Mouse (Mus musculus) left cerebral cortex, adult 2 months (tissue): ENCODE measurements around the gene Rita1. TPM values are rescaled to one million over a fixed set of nuclear protein-coding genes. Genes with fewer than 3 reads are reported as not detected.

ENCODE experiments used
- DNase-seq, 2 experiments: peaks; one replicate each; pipeline ENCODE4 v3.0.0; 2021 to 2022; ENCODE audit warnings: low spot score in 2 of 2, mixed read lengths in 1 of 2; ENCODE audit errors: extremely low spot score in 1 of 2
- H3K27ac ChIP-seq: fragments of 200-600 bp; 2 replicates; pipeline ENCODE4 v1.8.1; 2022
- H3K4me3 ChIP-seq: fragments of 200-600 bp; 2 replicates; pipeline ENCODE4 v1.8.1; 2022
- CTCF ChIP-seq: fragments of 200-600 bp; IDR thresholded peaks from 2 replicates; pipeline ENCODE4 v1.8.1; 2022; ENCODE audit warnings: antibody characterized with exemption, mild to moderate bottlenecking, moderate library complexity
- intact Hi-C: fragments of 180-260 bp; cut with DNase I; formaldehyde crosslinking; loops from one replicate; pipeline ENCODE4 v1.15.1; 2025
- long read RNA-seq, 2 experiments: library from polyadenylated mRNA; stranded (forward); transcript quantifications; one replicate each; pipeline ENCODE4 v2.0.0; 2021; ENCODE audit warnings: borderline mapping rate in 2 of 2
- total RNA-seq, 2 experiments: library from RNA; stranded (reverse); gene quantifications; 2 replicates each; pipeline ENCODE4 v1.2.3; 2021

The Rita1 gene
- 10 to 100 TPM; 29.5 to 29.9 TPM for total RNA-seq
- long read RNA-seq, experiment 1, transcript Rita1-201 (3 exons, 1,573 nt): major isoform, 13 of 24 reads
- long read RNA-seq, experiment 1, transcript Rita1-207 (4 exons, 1,668 nt): minor isoform, 5 of 24 reads
- long read RNA-seq, experiment 1, partial matches to known transcripts: 2 of 24 reads
- long read RNA-seq, experiment 1, other reads (novel, unspliced or antisense): 4 of 24 reads
- long read RNA-seq, experiment 2, transcript Rita1-201 (3 exons, 1,573 nt): major isoform, 8 of 12 reads
- long read RNA-seq, experiment 2, partial matches to known transcripts: 0 of 12 reads
- long read RNA-seq, experiment 2, other reads (novel, unspliced or antisense): 3 of 12 reads

DNA sequence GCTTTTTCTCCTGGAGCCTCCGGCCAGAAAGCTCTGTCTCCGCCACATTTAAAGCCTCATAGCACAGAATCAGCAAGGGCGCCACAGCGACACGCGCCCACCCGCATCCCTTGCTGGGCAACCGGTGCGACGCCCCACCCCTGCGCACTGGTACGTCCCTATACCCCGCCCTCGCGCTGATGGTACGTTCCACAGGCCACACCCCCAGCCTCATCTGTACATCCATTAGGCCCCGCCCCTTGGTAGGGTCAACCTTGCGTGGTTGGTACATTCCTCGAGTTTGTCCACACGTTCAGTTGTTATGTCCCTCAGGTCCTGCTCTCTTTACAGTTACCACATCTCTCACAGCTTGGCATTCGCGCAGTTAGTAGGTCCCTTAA is at the start of gene Rita1, which contains the start of gene Ddx54:
Rita1 (minus strand) TSS at position 148 of the 380 bp plus-strand sequence.
Ddx54 (plus strand) TSS at position 298 of the 380 bp plus-strand sequence.
- intact Hi-C loops: no loop called here
- peak; percentile 97 to 99 for DNase-seq
- Histone ChIP-seq H3K27ac (peak within 1 kb of the TSS; percentile 100), H3K4me3 (peak within 1 kb of the TSS; percentile 74)
- no peak for TF ChIP-seq CTCF

DNA sequence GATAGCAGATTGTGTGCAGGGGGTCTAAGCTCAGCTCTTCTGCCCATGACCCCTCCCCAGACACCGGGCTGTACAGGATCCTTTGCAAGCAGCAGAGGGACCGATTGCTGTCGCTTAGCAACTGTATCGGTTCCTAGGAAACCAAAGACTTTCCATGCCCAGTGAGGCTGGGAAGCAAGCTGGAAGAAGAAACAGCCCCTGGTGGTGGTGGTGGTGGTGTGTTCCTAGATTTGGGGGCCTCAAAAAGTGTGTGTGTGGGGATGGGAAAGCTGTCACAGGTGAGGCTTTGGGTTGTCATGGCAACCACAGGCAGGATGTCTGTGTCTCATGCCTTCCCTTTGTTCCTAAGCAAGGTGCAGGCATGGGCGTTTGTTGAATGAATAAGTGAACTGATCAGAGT is 48.4 kb upstream of the Rita1 start:
- intact Hi-C loops: no loop called here
- peak overlapping the region; percentile 57; the same call in 1 of the 2 replicates for H3K27ac ChIP-seq
- no peak overlapping the region for H3K4me3 ChIP-seq
- no peak for DNase-seq
- peak; percentile 29 for TF ChIP-seq CTCF

DNA sequence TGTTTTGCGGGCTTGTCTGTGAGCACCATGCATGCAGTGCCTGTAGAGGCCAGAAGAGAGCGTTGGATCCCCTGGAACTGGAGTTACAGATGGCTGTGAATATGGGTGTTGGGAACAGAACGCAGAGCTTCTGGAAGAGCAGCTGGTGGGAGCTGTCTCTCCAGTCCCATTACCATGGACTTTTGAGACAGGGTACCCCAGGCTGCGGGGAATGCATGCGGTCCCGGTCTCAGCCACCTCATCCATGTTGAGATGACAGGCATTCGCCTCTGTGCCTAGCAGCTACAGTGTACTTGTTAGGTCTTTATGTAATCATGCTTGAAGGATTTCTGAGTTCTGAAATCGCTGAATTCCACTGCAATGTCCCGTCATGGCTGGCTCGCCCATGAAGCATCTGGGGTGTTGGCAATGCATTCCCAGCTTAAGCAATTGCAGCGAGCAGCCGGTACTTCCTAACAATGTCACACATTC is 43.9 kb upstream of the Rita1 start:
- DNase-seq: no peak
- no peak overlapping the region for H3K4me3 ChIP-seq
- peak overlapping the region; percentile 88 for H3K27ac ChIP-seq

DNA sequence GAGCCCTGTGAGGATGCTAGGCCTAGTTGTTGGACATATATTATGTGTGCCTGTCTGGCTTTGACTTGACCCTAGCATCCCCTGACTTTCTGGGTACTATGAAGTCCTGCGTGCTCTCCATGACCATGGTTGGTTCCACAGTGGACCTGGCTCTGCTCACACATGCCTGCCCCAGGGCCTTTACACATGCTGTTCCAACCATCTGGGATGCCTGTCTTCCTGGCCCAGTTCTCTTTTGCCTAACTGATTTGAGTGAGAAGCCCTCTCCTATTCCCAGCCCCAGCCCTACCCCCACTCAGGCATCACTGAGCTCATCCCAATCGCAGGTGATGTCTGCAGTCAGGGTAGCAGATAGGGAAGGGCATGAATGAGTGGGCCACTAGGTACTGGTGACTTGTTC is 41.5 kb upstream of the Rita1 start:
- no peak for TF ChIP-seq CTCF
- intact Hi-C loops: no loop called here
- Histone ChIP-seq H3K4me3 (peak overlapping the region; percentile 13; the same call in 1 of the 2 replicates), H3K27ac (peak overlapping the region; percentile 77)
- no peak for DNase-seq

More for the DNA sequence above, 43.9 kb upstream of the Rita1 start:
- intact Hi-C loops: no loop called here
- peak; percentile 48 for TF ChIP-seq CTCF

DNA sequence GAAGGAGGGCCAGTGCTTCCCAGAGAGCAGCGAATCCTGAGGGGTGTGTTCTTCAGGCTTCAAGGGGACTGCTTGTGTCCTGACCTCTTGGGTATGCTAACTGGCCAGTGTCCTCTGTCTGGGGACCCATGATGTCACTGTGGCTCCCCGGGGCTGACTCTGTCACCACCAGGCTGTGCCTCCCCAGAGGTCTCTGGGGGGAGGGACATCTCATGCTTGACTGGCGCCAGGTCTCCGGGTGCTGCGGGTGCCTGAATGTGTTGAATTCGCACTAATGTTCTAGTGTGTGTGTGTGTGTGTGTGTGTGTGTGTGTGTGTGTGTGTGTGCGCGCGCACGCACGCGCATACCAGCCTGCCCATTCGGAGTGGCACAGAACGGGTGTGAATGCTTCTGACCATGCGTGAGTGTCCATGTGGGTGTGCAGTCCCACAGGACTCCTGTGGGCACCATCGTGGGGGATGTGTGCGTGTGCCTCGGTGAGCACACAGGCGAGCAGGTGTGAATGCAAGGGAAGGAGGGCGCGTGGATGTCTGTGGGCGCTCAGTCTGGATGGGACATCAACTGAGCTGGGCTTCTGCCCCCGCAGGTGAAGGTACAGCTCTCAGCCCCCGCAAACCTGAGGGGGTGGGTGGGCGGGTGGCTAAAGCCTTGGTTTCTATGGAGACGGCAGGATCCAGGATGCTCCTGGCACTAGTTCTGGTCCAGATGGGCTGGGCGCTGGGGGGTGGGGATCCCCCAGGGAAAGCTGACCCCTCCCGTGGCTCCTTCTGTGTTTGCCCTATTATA is 40.7 kb upstream of the Rita1 start:
- intact Hi-C loops: no loop called here
- no peak for DNase-seq
- Histone ChIP-seq H3K4me3 (peak overlapping the region; percentile 26), H3K27ac (peak overlapping the region; percentile 77)
- no peak for TF ChIP-seq CTCF

DNA sequence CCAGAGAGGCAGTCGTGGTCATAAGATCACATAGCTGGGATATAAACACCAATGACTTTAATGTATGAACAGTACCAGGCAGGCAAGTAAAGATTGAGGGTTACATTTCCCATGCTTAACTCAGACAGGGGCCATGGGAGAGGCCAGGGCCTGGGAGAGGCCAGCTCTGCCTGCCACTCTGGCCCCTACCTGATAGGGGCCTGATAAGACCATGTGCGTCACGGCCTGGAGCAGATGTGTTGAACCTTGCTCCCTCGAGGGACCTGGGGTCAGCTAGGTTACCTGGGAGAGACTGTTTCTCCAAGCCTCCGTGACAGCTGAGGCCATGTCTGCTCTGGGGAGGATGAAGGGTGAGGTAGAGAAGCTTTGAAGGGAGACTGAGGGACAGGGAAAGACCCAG is 38.8 kb upstream of the Rita1 start:
- Histone ChIP-seq H3K4me3 (peak overlapping the region; percentile 70), H3K27ac (peak overlapping the region; percentile 88)
- no peak for TF ChIP-seq CTCF
- DNase-seq: no peak
- intact Hi-C loops: no loop called here

DNA sequence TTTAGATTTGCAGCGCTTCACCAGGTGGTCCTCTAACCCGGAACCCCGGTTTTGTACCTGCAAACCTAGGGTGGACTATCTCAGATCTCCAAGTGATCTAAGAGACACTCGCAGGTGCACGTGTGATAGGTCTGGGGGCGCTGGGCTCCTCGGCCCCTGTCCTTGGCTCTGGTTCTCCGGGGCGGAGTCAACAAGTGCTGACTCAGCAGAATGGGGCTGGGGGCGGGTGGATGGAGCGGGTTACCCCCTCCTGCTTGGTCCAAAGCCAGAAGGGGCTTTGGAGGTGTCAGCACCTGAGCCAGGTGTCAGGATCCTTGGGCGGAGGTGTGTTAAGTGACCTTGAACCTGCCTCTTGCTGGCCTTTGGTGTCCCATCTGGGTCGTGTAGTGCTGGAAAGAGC is 37.5 kb upstream of the Rita1 start:
- no peak for DNase-seq
- Histone ChIP-seq H3K4me3 (peak overlapping the region; percentile 70), H3K27ac (peak overlapping the region; percentile 88)
- no peak for TF ChIP-seq CTCF
- intact Hi-C loops: loop anchor here (2.0 kb wide), 1 partner anchor 23 kb away; no protein-coding TSS in a partner anchor

DNA sequence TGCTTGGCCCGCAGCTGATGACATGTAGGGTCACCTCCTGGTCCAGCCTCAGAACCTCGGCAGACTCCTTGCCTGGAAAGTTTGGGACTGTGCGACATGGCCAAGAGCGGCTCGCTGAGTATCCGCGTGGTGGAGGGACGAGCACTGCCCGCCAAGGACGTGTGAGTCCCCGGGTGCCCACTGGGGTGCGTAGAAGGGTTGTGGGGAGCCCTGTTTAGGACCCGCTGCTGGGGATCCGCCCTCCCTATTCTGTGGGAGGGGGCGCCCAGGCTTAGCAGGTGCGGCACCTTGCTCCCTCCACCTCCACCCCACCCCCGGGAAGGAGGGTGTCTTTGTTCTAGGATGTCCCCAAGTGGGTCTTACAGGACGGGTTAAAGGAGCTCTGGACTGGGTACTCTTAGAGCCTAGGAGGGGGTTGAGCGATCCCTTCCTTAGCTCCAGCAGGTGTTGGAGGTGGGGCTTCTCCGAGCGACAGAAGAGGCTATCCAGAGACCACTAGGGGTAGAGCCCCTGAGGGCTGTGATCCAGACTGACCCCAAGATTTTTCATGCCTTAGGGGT is 37.1 kb upstream of the Rita1 start:
- H3K4me3 ChIP-seq: peak overlapping the region; percentile 70
- no peak for TF ChIP-seq CTCF
- intact Hi-C loops: loop anchor here (2.0 kb wide), 1 partner anchor 23 kb away; no protein-coding TSS in a partner anchor
- H3K27ac ChIP-seq: peak overlapping the region; percentile 88
- DNase-seq: peak in 1 of 2 experiments; percentile 37

DNA sequence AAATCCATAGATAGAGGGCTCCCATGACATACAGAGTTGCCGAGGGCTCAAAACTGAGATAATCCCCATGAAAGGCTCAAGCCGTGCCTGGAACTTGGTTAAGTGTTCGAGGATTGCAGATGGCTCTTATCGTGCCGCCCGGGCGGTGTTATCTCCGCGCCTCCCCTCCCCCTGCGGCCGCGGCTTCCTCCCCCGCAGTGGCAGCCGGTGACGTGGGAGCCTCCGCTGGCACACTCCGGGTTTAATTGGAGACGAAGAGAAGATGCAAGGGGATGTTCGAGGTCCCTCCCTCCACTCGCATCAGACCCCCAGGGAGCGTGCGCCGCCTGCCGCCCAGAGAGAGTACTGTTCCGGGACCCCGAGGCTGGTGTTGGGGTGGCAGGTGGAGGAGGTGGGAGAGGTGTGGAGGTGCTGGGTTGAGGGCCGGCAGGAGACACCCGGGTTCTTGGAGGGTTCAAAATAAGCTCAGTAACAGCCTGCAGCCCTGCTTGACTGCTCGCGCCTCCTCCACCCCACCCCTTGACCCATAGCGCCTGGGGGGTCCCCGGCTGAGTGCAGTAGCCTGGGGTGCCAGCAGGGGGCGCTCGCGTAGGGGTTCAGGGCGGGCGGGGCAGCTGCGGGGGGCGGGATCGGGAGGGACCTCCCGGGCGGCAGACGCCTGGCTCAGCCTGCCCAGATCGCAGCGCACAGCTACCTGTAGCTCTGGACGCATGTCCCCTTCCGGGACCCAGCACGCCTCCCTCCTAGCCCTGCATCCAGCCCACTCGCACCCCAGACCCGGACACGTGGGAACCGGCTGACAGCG is 36.4 kb upstream of the Rita1 start, which contains the start of gene Rasal1:
Rasal1 (plus strand) TSS at position 244 of the 805 bp plus-strand sequence.
- DNase-seq: peak; percentile 82 to 83
- peak within 1 kb of the TSS; percentile 88 for H3K27ac ChIP-seq
- intact Hi-C loops: loop anchor here (1.0 to 2.0 kb wide), 2 partner anchors 24 to 28 kb away; no protein-coding TSS in a partner anchor
- peak; percentile 67 for TF ChIP-seq CTCF
- H3K4me3 ChIP-seq: peak within 1 kb of the TSS; percentile 70

DNA sequence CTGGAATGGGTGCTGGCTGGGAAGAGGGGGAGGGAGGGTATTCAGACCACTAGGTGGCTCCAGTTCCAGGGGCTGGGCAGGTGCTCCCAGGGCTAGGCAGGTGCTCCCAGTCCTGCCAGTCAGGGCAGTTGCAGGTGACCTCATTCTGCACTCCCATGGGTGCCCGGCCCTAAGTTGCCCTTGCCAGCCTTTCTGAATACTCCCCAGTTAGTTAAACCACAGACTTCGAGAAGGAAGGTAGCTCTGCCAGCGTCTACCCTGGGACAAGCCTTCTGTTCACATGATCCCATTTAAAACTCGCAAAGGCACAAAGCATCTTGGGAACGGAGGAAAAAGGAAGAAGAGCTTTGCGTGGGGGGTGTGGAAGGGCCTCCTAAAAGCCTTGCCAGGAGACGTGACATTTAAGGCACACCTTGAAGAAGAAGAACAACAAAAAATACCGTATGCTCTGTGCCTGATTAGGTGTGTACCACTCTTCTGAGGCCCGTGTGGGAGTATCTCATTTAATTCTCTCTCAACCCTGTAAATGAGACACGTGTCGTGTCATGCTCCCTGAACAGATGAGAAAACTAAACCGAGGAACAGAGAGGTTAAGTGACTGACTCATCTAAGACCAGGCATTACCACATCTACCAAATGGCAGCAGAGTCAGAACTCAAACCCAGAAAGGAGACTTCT is 35.6 kb upstream of the Rita1 start:
- peak; percentile 27 for TF ChIP-seq CTCF
- no peak for DNase-seq
- peak overlapping the region; percentile 70; the same call in 1 of the 2 replicates for H3K4me3 ChIP-seq

More for the DNA sequence above, 35.6 kb upstream of the Rita1 start:
- H3K27ac ChIP-seq: peak overlapping the region; percentile 88
- intact Hi-C loops: loop anchor here (1.0 to 2.0 kb wide), 2 partner anchors 25 to 28 kb away; no protein-coding TSS in a partner anchor
